Mouse (Mus musculus) CH12.LX (cell line): ENCODE measurements at regions not wholly inside any gene's neighbourhood (a gene's known extent, or its start where the extent isn't known, plus 50 kb on each side); places are given as distances from the start of the nearest gene placed in this dataset.

Experiments used
- DNase-seq: peaks from one replicate; pipeline ENCODE4 v3.0.0-alpha.2; 2013; ENCODE audit errors: extremely low read depth
- H3K27ac ChIP-seq: 2 replicates; pipeline ENCODE4 v1.5.1; 2012; ENCODE audit warnings: low read depth, mild to moderate bottlenecking, control low read depth, moderate library complexity; ENCODE audit not compliant: insufficient read depth
- H3K27me3 ChIP-seq: replicated peaks from 2 replicates; pipeline ENCODE3; 2012; ENCODE audit warnings: inconsistent platforms
- H3K36me3 ChIP-seq, 2 experiments: replicated peaks in 1 of 2; 2 replicates each; pipeline versions ENCODE3 to v1.6.1; 2012; ENCODE audit warnings: inconsistent platforms in 1 of 2, low read length in 1 of 2, mild to moderate bottlenecking in 1 of 2, mixed read lengths in 1 of 2, moderate library complexity in 1 of 2; ENCODE audit not compliant: control insufficient read depth in 1 of 2, insufficient read depth in 1 of 2
- H3K4me1 ChIP-seq, 2 experiments: 2 replicates each; pipeline ENCODE4 v1.6.1; 2012; ENCODE audit warnings: inconsistent platforms in 1 of 2, moderate library complexity in 1 of 2; ENCODE audit not compliant: insufficient read depth in 2 of 2, control insufficient read depth in 1 of 2
- H3K4me2 ChIP-seq: 2 replicates; pipeline ENCODE4 v1.6.1; 2012; ENCODE audit warnings: low read depth, mild to moderate bottlenecking, control low read depth; ENCODE audit not compliant: poor library complexity, insufficient read depth, severe bottlenecking
- H3K4me3 ChIP-seq, 3 experiments: fragments of 150-350 bp in 1 of 3; sonication (generic) in 1 of 3; replicated peaks in 1 of 3; 2 replicates each; pipeline versions ENCODE3 to v1.5.1; 2011 to 2012; ENCODE audit warnings: low read depth in 2 of 3, low read length in 2 of 3, mild to moderate bottlenecking in 2 of 3, moderate library complexity in 2 of 3, control low read depth in 1 of 3, improper control_type of control experiment in 1 of 3, inconsistent platforms in 1 of 3, mixed read lengths in 1 of 3; ENCODE audit not compliant: poor library complexity in 1 of 3
- H3K79me2 ChIP-seq: replicated peaks from 2 replicates; pipeline ENCODE4 v1.6.1; 2012; ENCODE audit warnings: mild to moderate bottlenecking, moderate library complexity; ENCODE audit not compliant: control insufficient read depth, poor library complexity, insufficient read depth, severe bottlenecking; ENCODE audit errors: extremely low read depth
- H3K9ac ChIP-seq: 2 replicates; pipeline ENCODE4 v1.6.1; 2012; ENCODE audit warnings: low read depth, mild to moderate bottlenecking, control low read depth, moderate library complexity; ENCODE audit not compliant: insufficient read depth
- H3K9me3 ChIP-seq: replicated peaks from 2 replicates; pipeline ENCODE3; 2012; ENCODE audit warnings: low read length, inconsistent platforms, mixed read lengths
- BHLHE40 ChIP-seq: IDR thresholded peaks from 2 replicates; pipeline ENCODE4 v1.6.1; 2011; ENCODE audit warnings: mild to moderate bottlenecking, low read depth, low read length, improper control_type of control experiment
- CHD1 ChIP-seq: IDR thresholded peaks from 2 replicates; pipeline ENCODE4 v1.6.1; 2012; ENCODE audit warnings: low read depth, low read length, improper control_type of control experiment, inconsistent platforms
- ELF1 ChIP-seq: IDR thresholded peaks from 2 replicates; pipeline ENCODE4 v1.6.1; 2014; ENCODE audit warnings: low read depth, mild to moderate bottlenecking, inconsistent platforms, low read length, improper control_type of control experiment
- ETS1 ChIP-seq: conservative IDR thresholded peaks from 2 replicates; pipeline ENCODE4 v1.6.1; 2012; ENCODE audit warnings: low read depth, mild to moderate bottlenecking, inconsistent platforms, low read length, improper control_type of control experiment, moderate library complexity
- GABPA ChIP-seq: IDR thresholded peaks from 2 replicates; pipeline ENCODE4 v1.6.1; 2012; ENCODE audit warnings: low read depth, low read length, improper control_type of control experiment, inconsistent platforms; ENCODE audit not compliant: insufficient replicate concordance
- IRF4 ChIP-seq: IDR thresholded peaks from 2 replicates; pipeline ENCODE4 v1.6.1; 2014; ENCODE audit warnings: low read depth, mild to moderate bottlenecking, inconsistent platforms, low read length, improper control_type of control experiment
- JUN ChIP-seq: IDR thresholded peaks from 2 replicates; pipeline ENCODE4 v1.6.1; 2011; ENCODE audit warnings: low read depth, mild to moderate bottlenecking, low read length, improper control_type of control experiment, moderate library complexity; ENCODE audit not compliant: insufficient read depth
- JUND ChIP-seq: conservative IDR thresholded peaks from 2 replicates; pipeline ENCODE4 v1.6.1; 2011; ENCODE audit warnings: low read depth, low read length, improper control_type of control experiment
- MYC ChIP-seq: IDR thresholded peaks from 2 replicates; pipeline ENCODE4 v1.6.1; 2011; ENCODE audit warnings: low read depth, mild to moderate bottlenecking, improper control_type of control experiment, low read length
- NELFE ChIP-seq: IDR thresholded peaks from 2 replicates; pipeline ENCODE4 v1.6.1; 2011; ENCODE audit warnings: low read depth, low read length, improper control_type of control experiment
- NRF1 ChIP-seq: IDR thresholded peaks from 2 replicates; pipeline ENCODE4 v1.6.1; 2014; ENCODE audit warnings: low read depth, mild to moderate bottlenecking, inconsistent platforms, low read length, improper control_type of control experiment, moderate library complexity
- POLR2A ChIP-seq: IDR thresholded peaks from 2 replicates; pipeline ENCODE4 v1.6.1; 2011; ENCODE audit warnings: low read depth, mild to moderate bottlenecking, improper control_type of control experiment, low read length
- POLR2AphosphoS2 ChIP-seq: IDR thresholded peaks from 2 replicates; pipeline ENCODE4 v1.6.1; 2011; ENCODE audit warnings: low read depth, low read length, improper control_type of control experiment
- RCOR1 ChIP-seq: conservative IDR thresholded peaks from 2 replicates; pipeline ENCODE4 v1.6.1; 2012; ENCODE audit warnings: low read depth, mild to moderate bottlenecking, inconsistent platforms, low read length, improper control_type of control experiment
- SIN3A ChIP-seq: IDR thresholded peaks from 2 replicates; pipeline ENCODE4 v1.6.1; 2012; ENCODE audit warnings: low read length, improper control_type of control experiment, inconsistent platforms
- TBP ChIP-seq: conservative IDR thresholded peaks from 2 replicates; pipeline ENCODE4 v1.6.1; 2011; ENCODE audit warnings: low read depth, low read length, improper control_type of control experiment
- USF1 ChIP-seq: IDR thresholded peaks from 2 replicates; pipeline ENCODE4 v1.6.1; 2014; ENCODE audit warnings: low read depth, mild to moderate bottlenecking, inconsistent platforms, low read length, improper control_type of control experiment
- ZKSCAN1 ChIP-seq: IDR thresholded peaks from 2 replicates; pipeline ENCODE4 v1.6.1; 2012; ENCODE audit warnings: low read depth, inconsistent platforms, low read length, improper control_type of control experiment, borderline replicate concordance
- ZMIZ1 ChIP-seq: IDR thresholded peaks from 2 replicates; pipeline ENCODE4 v1.6.1; 2012; ENCODE audit warnings: low read depth, mild to moderate bottlenecking, inconsistent platforms, low read length, improper control_type of control experiment
- dilution Hi-C: fragments of 300-500 bp; cut with MboI; formaldehyde crosslinking; loops from 2 replicates; pipeline ENCODE4 v1.14.3; 2020; ENCODE audit warnings: low sequenced_read_pairs; ENCODE audit not compliant: extremely low pct_unique_long_range_greater_than_20kb, extremely low pct_ligation_motif_present
- in situ Hi-C: fragments of 300-500 bp; cut with MboI; formaldehyde crosslinking; loops from 3 replicates; pipeline ENCODE4 v1.14.3; 2019; ENCODE audit warnings: low sequenced_read_pairs, low pct_ligation_motif_present, low pct_unique_long_range_greater_than_20kb, mixed read lengths

- H3K4me1 ChIP-seq: no peaks in the 10 kb centered on the region
- H3K9me3 ChIP-seq: peaks cover 95% of the 10 kb centered on the region
- DNase-seq: no peak
- in situ Hi-C loops (no loop called here), dilution Hi-C loops (no loop called here)
- H3K4me2 ChIP-seq: no peak overlapping the region
- no peaks in the 10 kb centered on the region for H3K36me3 ChIP-seq
- H3K27ac ChIP-seq: no peak overlapping the region
- H3K27me3 ChIP-seq: no peaks in the 10 kb centered on the region
- TF ChIP-seq ETS1 (no peak), JUN (no peak), POLR2A (no peak), ZMIZ1 (no peak), JUND (no peak), ELF1 (no peak), MYC (no peak), BHLHE40 (no peak), NRF1 (no peak), USF1 (no peak), GABPA (no peak), CHD1 (no peak), NELFE (no peak), IRF4 (no peak), RCOR1 (no peak), TBP (no peak), SIN3A (no peak)
- H3K4me3 ChIP-seq: no peak overlapping the region
- no peak overlapping the region for H3K9ac ChIP-seq
- no peaks in the 10 kb centered on the region for H3K79me2 ChIP-seq
Observed at GRCm38 (mm10) chr7:37390271-37390670, 383.2 kb downstream of the Zfp536 start.

- H3K4me2 ChIP-seq: no peak overlapping the region
- TF ChIP-seq CHD1 (no peak), TBP (no peak), ZKSCAN1 (no peak), POLR2AphosphoS2 (no peak), GABPA (no peak), POLR2A (no peak)
- no peaks in the 10 kb centered on the region for H3K4me1 ChIP-seq
- H3K27me3 ChIP-seq: no peaks in the 10 kb centered on the region
- in situ Hi-C loops: no loop called here
- H3K9me3 ChIP-seq: peaks cover 93% of the 10 kb centered on the region
- no peak overlapping the region for H3K4me3 ChIP-seq
- no peak overlapping the region for H3K27ac ChIP-seq
- DNase-seq: no peak
- dilution Hi-C loops: no loop called here
- no peaks in the 10 kb centered on the region for H3K36me3 ChIP-seq
- no peak overlapping the region for H3K9ac ChIP-seq
- H3K79me2 ChIP-seq: no peaks in the 10 kb centered on the region
Observed at GRCm38 (mm10) chr7:37392122-37392521, 381.3 kb downstream of the Zfp536 start.
